Mouse (Mus musculus) spleen, adult 12 weeks (tissue): ENCODE data around the gene Ccn1.

Source experiments
- DNase-seq: peaks from one replicate; pipeline ENCODE4 v3.0.0; 2022; ENCODE audit warnings: low spot score

The Ccn1 gene

GRCm38 (mm10) chr3:145650298-145651011 lies 674 bp upstream of the Ccn1 start:
- no peak for DNase-seq

GRCm38 (mm10) chr3:145648991-145649851 lies 560 bp downstream of the Ccn1 start:
- no peak for DNase-seq

GRCm38 (mm10) chr3:145648097-145648931 lies 1.5 kb downstream of the Ccn1 start:
- DNase-seq, result no peak

- DNase-seq, result no peak
Observed at GRCm38 (mm10) chr3:145647416-145647815, 2.4 kb downstream of the Ccn1 start.

- no peak for DNase-seq
Observed at GRCm38 (mm10) chr3:145646666-145647065, 3.1 kb downstream of the Ccn1 start.

GRCm38 (mm10) chr3:145646009-145646408 lies 3.8 kb downstream of the Ccn1 start:
- DNase-seq, result no peak

- DNase-seq, result no peak
Observed at GRCm38 (mm10) chr3:145645463-145645862, 4.3 kb downstream of the Ccn1 start.

GRCm38 (mm10) chr3:145642861-145643260 lies 6.9 kb downstream of the Ccn1 start:
- DNase-seq, result no peak

GRCm38 (mm10) chr3:145641878-145642277 lies 7.9 kb downstream of the Ccn1 start:
- DNase-seq, result no peak

- DNase-seq, result no peak
Observed at GRCm38 (mm10) chr3:145641036-145641685, 8.6 kb downstream of the Ccn1 start.

- no peak for DNase-seq
Observed at GRCm38 (mm10) chr3:145640583-145640982, 9.2 kb downstream of the Ccn1 start.

GRCm38 (mm10) chr3:145640170-145640569 lies 9.6 kb downstream of the Ccn1 start:
- no peak for DNase-seq

- DNase-seq, result no peak
Observed at GRCm38 (mm10) chr3:145634002-145634710, 15.6 kb downstream of the Ccn1 start.

GRCm38 (mm10) chr3:145632888-145633287 lies 16.9 kb downstream of the Ccn1 start:
- DNase-seq, result no peak

GRCm38 (mm10) chr3:145628643-145629042 lies 21.1 kb downstream of the Ccn1 start:
- no peak for DNase-seq

GRCm38 (mm10) chr3:145627830-145628229 lies 22.0 kb downstream of the Ccn1 start:
- DNase-seq, result no peak

GRCm38 (mm10) chr3:145626063-145626462 lies 23.7 kb downstream of the Ccn1 start:
- DNase-seq, result no peak

- no peak for DNase-seq
Observed at GRCm38 (mm10) chr3:145625546-145625945, 24.2 kb downstream of the Ccn1 start.

GRCm38 (mm10) chr3:145624786-145625185 lies 25.0 kb downstream of the Ccn1 start:
- DNase-seq, result no peak

GRCm38 (mm10) chr3:145623047-145623446 lies 26.7 kb downstream of the Ccn1 start:
- no peak for DNase-seq

GRCm38 (mm10) chr3:145621209-145621608 lies 28.6 kb downstream of the Ccn1 start:
- no peak for DNase-seq
